Mouse (Mus musculus) spleen, adult 2 months (tissue): Measurements from ENCODE around the gene Cadm1. TPM values are rescaled to one million over a fixed set of nuclear protein-coding genes. Genes with fewer than 3 reads are reported as not detected.

Source experiments
- DNase-seq, 2 experiments: peaks; one replicate each; pipeline versions ENCODE4 v3.0.0 to v3.0.0-alpha.2; 2012 to 2021; ENCODE audit warnings: low spot score in 2 of 2, low read depth in 1 of 2
- H3K27ac ChIP-seq: fragments of 200-500 bp; 2 replicates; pipeline ENCODE4 v1.5.1; 2012; ENCODE audit warnings: low read length, inconsistent platforms; ENCODE audit not compliant: insufficient read depth
- H3K27me3 ChIP-seq: fragments of 200-500 bp; 2 replicates; pipeline ENCODE4 v1.6.1; 2012; ENCODE audit warnings: mild to moderate bottlenecking, moderate library complexity, low read length, inconsistent platforms; ENCODE audit not compliant: control insufficient read depth, insufficient read depth
- H3K36me3 ChIP-seq: fragments of 200-500 bp; 2 replicates; pipeline ENCODE4 v1.6.1; 2012; ENCODE audit warnings: mild to moderate bottlenecking, low read length, inconsistent platforms; ENCODE audit not compliant: control insufficient read depth, insufficient read depth
- H3K4me1 ChIP-seq: fragments of 200-500 bp; 2 replicates; pipeline ENCODE4 v1.6.1; 2011; ENCODE audit warnings: inconsistent platforms; ENCODE audit not compliant: control insufficient read depth, insufficient read depth, insufficient read length
- H3K4me3 ChIP-seq: fragments of 200-500 bp; 2 replicates; pipeline ENCODE4 v1.5.1; 2011; ENCODE audit warnings: mild to moderate bottlenecking, inconsistent platforms; ENCODE audit not compliant: insufficient read depth, insufficient read length; ENCODE audit errors: extremely low read depth
- CTCF ChIP-seq: fragments of 200-500 bp; IDR thresholded peaks from 2 replicates; pipeline ENCODE4 v1.5.1; 2011; ENCODE audit warnings: mild to moderate bottlenecking, inconsistent platforms; ENCODE audit not compliant: insufficient read depth, insufficient read length, insufficient replicate concordance; ENCODE audit errors: extremely low read depth
- POLR2A ChIP-seq: fragments of 200-500 bp; IDR thresholded peaks from 2 replicates; pipeline ENCODE4 v1.6.1; 2011; ENCODE audit warnings: low read depth, low read length, inconsistent platforms
- WGBS: fragments of 180-500 bp; shearing (Covaris S2); methylation state at CpG from one replicate; pipeline ENCODE4 v1.1.7; 2018; 5-methylcytosine and 5-hydroxymethylcytosine counted together
- polyA plus RNA-seq: library from polyadenylated mRNA; depleted of rRNA; stranded (reverse); fragments of >200 nt; gene quantifications from 2 replicates; pipeline ENCODE4 v1.2.3, GENCODE M21; 2012

Cadm1 gene
- polyA plus RNA-seq, 1 experiment: 13.0 TPM

DNA sequence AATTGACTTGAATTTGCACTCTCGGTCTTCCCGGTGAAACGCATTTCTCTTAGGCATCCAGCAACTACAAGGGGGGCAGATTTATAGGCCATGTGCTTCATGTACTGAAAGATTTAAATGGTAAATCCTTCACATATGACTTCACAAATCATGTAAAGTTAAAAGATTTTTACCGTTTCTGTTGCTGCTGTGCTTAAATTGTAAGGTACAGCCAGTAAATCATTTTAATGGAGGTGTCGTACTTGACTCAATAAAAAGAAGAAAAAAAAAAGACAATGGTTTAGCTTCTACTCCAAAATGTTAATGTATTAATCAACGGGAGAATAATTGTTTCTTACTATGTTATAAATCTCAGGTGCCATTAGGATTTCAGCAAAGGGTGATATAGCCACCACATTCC lies 317.0 kb downstream of the Cadm1 start:
- Histone ChIP-seq H3K4me1 (no peaks in the 10 kb centered on the region), H3K4me3 (no peak overlapping the region), H3K27me3 (no peaks in the 10 kb centered on the region), H3K27ac (no peak overlapping the region), H3K36me3 (no peaks in the 10 kb centered on the region)
- no peak for DNase-seq
- no peak for TF ChIP-seq CTCF
- no peak for TF ChIP-seq POLR2A
- 79% methylated on average over 6 of the region's 6 CpGs for WGBS

DNA sequence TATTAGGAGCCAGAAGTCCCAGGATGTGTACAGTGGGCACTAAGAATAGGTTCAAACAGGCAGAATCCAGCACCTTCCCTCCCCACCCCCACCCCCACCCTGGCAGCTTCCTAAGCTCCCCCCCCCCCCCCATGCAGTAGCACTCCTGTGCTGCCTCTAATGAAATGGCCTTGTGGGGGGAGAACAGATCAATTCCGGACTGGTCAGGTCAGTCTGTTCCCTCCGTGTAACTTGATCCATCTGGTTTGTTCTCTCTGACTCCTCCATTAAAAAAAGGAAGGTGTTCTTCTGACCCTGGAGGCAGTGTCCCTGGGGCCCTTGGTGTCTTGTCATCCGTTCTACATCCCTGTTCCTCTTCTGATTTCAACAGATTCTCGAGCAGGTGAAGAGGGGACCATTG lies 317.8 kb downstream of the Cadm1 start:
- H3K27me3 ChIP-seq: no peaks in the 10 kb centered on the region
- H3K36me3 ChIP-seq: no peaks in the 10 kb centered on the region
- DNase-seq: no peak
- no peak overlapping the region for H3K27ac ChIP-seq
- no peaks in the 10 kb centered on the region for H3K4me1 ChIP-seq
- TF ChIP-seq CTCF (no peak), POLR2A (no peak)
- H3K4me3 ChIP-seq: no peak overlapping the region
- 29% methylated on average over 4 of the region's 4 CpGs for WGBS

DNA sequence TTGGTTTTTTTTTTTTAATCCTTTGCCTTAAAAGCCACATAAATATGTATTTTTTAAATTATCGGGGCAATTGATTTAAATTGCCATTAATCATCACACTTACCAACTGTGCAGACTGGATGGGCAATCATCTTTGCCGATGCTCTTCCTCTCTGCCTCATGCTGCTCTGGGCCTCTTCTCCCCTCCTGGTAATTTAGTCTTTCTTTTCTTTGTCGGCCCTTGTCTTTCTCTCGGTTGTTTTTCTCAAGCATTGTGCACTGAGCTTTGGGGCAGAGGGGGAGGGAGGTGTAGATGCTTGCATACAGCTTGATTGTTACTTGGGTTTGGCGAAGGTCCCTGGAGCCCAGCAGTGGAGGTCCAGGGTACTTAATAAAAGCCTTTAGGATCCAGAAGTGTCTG lies 318.8 kb downstream of the Cadm1 start:
- WGBS: 82% methylated on average over 5 of the region's 5 CpGs
- H3K4me1 ChIP-seq: no peaks in the 10 kb centered on the region
- H3K27me3 ChIP-seq: no peaks in the 10 kb centered on the region
- no peaks in the 10 kb centered on the region for H3K36me3 ChIP-seq
- no peak for DNase-seq
- TF ChIP-seq POLR2A (no peak), CTCF (no peak)
- no peak overlapping the region for H3K4me3 ChIP-seq
- no peak overlapping the region for H3K27ac ChIP-seq

DNA sequence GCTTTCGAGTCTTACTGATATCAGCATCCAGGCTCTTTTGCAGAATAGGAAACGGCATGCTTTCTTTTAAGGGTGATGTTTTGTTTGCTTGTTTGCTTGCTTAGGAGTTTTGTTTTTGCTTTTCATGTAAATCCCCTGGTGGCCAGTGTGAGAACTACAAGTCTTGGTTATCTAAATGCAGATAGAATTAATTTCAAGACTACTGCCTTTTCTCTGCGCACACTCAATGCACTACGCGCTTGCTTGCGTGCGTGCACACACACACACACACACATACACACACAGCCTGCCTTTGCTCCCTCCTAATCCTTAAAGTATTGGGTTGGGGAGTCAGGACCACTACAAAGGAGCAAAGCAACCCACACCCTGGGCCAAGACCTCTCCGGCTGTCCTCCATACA lies 326.3 kb downstream of the Cadm1 start:
- no peak for TF ChIP-seq POLR2A
- no peak for TF ChIP-seq CTCF
- H3K27me3 ChIP-seq: no peaks in the 10 kb centered on the region
- no peak overlapping the region for H3K4me3 ChIP-seq
- H3K36me3 ChIP-seq: no peaks in the 10 kb centered on the region
- H3K4me1 ChIP-seq: no peaks in the 10 kb centered on the region
- no peak overlapping the region for H3K27ac ChIP-seq
- WGBS: 84% methylated on average over 8 of the region's 8 CpGs
- DNase-seq: no peak

DNA sequence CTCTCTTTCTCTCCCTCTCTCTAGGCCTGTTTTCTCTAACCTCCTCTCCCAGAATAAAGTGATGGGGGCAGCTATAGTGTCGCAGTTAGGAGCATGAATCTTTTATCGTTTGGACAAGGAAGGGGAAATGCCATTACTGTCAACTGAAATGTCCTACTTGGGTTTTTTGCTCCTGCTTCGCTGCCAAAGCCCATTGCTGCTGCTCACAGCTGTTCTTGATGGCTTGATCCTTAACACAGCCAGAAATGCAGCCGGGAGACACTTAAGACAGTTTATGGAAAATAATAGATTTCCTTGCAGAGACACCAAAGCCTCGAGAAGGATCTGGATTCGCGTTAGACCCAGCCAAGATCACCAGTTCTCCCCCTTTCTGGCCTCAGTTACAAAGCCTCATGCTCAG lies 327.3 kb downstream of the Cadm1 start:
- Histone ChIP-seq H3K27me3 (no peaks in the 10 kb centered on the region), H3K36me3 (no peaks in the 10 kb centered on the region), H3K27ac (no peak overlapping the region), H3K4me3 (no peak overlapping the region), H3K4me1 (no peaks in the 10 kb centered on the region)
- WGBS: 83% methylated on average over 7 of the region's 7 CpGs
- no peak for DNase-seq
- TF ChIP-seq POLR2A (no peak), CTCF (no peak)

DNA sequence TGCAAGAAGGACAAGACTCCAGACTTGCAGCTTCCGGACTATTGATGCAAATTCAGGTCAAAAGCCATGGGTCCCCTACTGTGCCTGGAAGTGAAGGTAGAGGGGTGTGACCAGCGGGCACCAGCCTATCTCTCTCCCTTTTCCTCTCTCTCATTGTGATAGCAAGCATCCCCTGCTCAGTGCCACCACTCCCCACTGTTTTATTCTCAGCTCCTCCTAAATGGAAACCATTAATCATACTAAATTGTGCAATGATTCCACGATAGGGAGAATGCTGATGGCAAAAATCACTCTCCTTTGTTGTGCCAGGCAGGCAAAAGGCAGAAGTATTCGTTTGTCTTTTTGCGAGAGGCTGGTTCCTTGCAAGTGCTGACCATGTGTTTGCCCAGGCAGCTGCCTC lies 328.2 kb downstream of the Cadm1 start:
- DNase-seq: no peak
- Histone ChIP-seq H3K27me3 (no peaks in the 10 kb centered on the region), H3K4me3 (no peak overlapping the region), H3K36me3 (no peaks in the 10 kb centered on the region), H3K4me1 (no peaks in the 10 kb centered on the region), H3K27ac (no peak overlapping the region)
- 77% methylated on average over 5 of the region's 5 CpGs for WGBS
- no peak for TF ChIP-seq POLR2A
- TF ChIP-seq CTCF: no peak

DNA sequence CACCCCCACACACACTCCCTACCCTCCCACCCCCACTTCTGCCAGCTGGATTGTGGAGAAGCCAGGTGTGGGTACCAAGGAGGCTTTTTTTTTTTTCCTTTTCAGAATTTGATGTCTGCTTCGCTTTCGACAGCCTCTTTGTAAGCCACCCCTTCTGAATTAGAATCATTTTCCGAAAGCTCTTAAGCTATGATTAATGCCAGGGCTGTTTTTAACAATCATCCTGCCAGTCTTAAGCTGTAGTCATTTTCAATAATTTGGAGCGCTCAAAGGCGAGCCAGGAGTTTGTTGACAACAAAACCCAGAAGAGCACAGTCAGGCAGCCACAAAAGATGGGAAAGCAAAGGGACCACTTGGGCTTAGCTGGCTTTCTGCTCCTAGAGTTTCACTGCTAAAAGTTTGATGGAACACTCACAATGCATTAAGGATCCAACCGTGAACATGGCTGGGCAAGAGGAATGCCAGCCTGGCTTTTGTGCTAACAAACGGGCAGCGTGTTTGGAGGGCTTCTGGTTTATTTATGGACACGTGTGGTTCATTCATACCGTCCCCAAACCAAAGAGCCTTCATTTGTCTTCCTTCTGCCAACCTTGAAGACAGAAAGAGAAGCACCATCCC lies 328.9 kb downstream of the Cadm1 start:
- WGBS: 86% methylated on average over 10 of the region's 10 CpGs
- no peak for DNase-seq
- Histone ChIP-seq H3K4me1 (no peaks in the 10 kb centered on the region), H3K27me3 (no peaks in the 10 kb centered on the region), H3K4me3 (no peak overlapping the region), H3K36me3 (no peaks in the 10 kb centered on the region), H3K27ac (no peak overlapping the region)
- TF ChIP-seq POLR2A (no peak), CTCF (no peak)
